Mouse (Mus musculus): ENCODE data around the gene Nbea.

The Nbea gene

DNA sequence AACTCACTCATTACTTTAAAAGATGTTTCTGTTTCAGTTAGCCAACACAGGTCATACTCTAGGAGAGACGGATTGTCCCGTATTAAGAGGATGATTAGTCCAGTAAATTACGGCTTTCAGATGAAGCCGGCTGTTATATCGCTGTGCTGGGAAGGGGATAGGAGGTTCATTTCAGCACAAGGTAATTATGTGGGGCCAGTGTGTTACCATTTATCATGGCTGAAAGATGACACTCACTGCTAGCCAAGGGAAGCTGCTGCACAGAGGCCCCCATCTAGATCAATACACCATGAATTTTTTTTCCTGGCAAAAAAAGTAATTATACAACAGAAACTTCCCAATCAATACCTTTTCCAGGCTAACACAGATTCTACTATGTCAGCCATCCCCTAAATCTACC lies 353.3 kb downstream of the Nbea start:
- no peak for DNase-seq (ENCODE audit: low read depth, low spot score)

DNA sequence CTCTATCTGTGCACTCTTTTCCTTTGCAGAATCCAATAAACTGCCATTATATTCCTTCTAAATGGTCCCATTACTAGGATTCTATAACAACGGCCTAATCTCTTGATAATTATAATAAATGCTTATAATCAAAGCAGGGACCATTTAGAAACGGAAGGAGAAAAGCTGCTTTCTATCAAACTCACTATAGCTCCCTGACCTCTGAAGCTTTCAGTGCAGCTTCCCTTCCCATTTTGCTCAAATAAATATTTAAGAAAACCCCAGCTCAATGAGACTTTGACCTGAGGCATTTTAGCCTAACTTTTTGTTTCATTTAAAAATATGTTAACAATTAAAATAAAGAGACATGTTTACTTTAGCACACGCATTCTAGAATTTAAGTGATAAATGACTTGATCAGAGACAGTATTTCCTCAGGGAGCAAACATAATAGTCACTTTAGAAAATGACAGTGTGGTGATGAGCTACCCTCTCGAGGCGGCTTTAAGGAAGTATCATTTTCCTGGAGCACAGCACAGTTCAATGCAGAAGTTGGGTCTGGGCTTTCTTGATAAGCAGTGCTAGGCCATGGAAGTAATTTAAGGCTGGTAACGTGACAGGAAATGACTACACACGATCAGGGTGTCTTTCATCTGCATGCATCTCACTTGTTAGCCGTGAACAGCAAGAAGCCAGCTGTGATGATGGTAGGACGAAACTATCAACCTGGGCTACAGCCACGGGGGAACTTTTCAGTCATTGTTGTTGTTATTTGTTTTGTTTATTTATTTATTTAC lies 354.8 kb downstream of the Nbea start:
- peak; percentile 21 for DNase-seq (ENCODE audit: low read depth, low spot score)

DNA sequence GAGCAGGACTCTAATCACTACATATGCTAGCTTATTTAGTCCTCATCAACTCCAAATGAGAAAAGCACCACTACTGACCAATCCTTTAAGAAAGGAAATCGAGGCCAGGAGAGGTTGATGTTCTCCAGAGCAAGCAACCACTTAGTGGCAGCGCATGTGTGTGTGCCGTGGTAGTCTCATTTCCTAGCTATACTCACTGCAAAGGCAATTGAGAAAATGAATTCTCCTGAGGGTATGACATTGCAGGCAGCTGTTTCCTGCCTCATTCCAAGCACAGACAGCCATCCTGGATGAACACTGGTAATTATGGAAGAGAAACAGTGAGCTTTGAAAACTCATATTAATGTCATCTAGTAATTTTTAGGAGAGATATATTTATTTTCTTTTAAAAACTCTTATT lies 358.6 kb downstream of the Nbea start:
- no peak for DNase-seq (ENCODE audit: low read depth, low spot score)

DNA sequence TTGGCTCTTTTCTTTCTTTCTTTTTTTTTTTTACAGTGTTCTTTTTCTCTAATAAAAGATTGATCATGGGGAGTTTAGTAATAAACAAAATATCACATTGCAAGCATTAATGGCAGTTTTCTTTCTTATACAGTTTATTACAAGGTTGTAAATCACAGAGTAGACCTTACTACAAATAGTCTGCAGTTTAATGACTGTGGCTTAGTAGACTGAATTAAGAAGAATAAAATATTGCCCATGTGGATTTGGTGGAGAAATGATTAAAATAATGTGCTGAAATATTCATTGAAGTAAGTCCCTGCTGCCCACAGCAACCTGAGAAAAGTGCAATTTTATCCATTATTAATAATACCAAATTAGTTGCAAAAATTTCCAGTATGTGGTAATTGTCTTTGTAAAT lies 363.9 kb downstream of the Nbea start:
- no peak for DNase-seq (ENCODE audit: low read depth, low spot score)

DNA sequence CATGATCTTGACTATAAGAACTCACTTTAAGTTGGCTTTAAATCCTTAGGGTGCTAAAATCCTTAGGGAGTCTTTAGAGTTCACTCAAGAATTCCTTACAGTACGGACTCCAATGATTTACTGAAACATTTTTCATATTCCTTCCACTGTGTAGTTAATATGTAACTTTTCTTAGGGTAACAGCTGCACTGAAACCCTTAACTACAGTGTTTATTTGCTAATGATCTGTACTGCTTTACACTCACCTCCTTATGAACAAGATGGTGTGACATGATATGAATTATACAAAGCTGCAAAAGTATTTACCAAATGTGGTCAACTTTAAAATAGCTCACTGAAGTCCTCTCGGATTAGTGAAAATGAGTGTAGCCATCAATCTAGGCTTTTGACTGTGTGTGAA lies 365.4 kb downstream of the Nbea start:
- no peak for DNase-seq (ENCODE audit: low read depth, low spot score)

DNA sequence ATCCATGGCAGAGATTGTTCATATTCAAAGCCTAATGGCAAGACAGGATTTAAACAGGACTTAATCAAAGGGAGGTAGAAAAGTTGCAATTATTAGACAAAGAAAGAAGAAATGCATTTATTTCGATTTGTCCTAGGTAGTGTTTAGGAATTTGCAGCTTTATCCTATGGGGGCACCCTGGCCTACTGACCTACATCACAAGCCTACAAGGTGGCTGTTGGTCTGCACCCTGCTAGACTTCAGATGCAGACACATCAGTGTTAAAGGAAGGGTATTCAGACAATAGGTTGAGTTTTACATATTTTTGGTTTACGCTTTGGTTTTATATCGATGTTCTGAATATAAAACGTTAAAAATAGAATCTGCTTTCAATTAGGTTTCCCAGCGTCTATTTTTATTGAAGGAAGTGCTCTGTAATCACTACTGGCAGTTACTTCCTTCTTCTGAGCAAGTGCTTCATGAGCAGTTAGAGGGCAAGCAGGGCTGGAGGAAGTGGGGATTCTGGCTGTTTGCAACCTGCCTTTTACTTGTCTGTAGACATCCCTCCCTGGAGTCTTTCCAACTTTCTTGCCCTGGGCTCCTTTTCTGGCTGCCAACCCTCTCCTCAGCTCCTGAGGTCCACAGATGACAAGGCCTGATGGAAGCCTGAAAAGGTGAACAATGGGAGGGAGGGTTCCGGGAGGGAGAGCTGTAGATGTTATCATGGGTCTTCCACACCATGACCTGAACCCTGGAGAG lies 366.7 kb downstream of the Nbea start:
- peak; percentile 3 for DNase-seq (ENCODE audit: low read depth, low spot score)

DNA sequence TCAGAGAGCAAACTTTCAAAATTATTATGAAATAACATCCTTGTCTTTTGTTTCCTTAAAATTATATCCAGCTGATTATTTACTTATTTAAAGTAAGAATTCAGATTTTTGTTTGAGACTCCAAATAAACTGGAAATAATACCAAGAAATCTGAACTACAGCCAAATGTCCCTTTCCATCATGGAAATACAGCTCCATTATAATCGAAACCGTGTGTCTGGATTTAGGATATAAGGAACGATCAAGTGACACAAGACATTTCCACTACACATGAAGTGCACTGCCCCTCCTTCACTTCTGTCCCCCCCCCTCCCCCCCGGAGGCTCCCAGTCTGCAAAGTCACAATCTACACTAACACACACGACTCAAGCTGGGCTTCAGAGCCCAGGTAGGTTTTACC lies 367.4 kb downstream of the Nbea start:
- DNase-seq (ENCODE audit: low read depth, low spot score): no peak

DNA sequence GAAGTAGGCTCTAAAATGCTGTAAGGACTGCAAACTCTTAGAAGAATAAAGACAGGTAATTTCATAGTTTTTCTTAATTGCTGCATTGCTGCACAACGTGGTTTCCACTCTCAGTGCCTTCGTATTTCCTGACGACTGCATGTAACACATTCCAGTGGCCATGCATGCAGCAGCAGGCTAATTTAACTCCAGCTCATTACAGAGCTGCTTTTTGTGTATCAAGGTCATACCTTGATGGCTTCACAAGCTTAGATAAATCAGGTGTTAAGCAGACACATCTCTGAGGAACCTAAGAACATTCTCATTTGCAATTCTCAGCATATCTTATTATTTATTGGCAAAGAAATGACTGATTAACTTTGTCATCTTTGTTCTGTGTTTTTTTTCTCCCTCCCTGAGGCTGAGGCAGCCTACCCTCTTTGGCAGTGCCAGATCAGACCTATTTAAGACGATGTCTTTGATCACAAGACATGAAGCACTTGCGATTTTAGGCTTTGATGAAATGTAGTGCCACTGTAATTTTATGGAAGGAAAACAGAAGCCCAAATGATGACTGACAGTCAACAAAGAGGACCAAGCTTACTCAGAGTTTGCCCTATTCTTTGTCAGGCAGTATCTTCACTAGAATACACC lies 368.4 kb downstream of the Nbea start:
- DNase-seq (ENCODE audit: low read depth, low spot score): no peak

DNA sequence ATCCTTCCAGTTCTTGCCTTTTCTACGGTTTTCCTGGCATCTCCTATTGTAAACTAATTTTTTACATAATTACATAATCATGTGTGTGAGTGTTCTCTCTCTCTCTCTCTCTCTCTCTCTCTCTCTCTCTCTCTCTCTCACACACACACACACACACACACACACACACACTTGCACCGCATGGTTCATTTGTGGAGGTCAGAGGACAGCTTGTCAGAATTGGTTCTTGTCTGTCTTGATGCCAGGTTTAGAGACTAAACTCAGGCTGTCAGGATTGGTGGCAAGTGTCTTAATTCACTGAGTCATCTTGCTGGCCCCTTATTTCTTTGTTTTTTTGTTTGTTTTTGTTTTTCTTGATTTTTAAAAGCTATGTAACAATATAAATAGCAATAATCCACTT lies 388.7 kb downstream of the Nbea start:
- no peak for DNase-seq (ENCODE audit: low read depth, low spot score)

DNA sequence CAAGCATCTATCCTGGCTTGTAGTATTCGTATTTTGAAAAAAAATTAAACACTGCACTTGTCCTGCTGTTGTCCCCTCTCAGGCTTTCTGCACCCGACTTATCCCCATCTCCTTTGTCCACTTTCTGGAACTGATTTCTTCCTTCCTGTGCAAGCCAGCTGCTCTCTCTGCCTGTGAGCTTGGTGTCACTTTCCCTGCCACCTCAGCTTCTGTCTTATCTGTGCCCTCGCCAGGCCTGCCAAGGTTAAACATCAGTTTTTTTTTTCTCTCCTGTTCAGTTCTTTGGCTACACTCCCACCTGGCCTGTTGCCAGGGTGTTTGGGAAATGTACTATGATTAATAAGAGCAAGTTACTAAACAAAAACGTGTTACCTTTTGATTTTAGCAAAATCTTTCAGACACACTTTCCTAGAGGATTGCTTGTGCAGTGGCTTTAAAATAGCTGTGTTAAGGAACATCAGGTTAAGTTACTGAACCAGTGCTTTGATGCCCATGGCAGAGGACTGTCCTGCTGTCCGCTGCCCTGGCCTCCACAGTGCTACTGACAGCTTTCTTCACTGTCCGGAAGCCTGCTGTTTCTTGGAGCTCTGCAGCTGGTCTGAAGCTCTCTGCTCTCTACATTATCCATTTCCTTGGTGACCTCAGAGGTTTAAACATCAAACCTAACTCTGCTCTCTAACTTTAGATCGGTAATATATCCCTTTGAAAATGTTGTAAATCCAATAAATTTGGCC lies 389.5 kb downstream of the Nbea start:
- DNase-seq (ENCODE audit: low read depth, low spot score): no peak

DNA sequence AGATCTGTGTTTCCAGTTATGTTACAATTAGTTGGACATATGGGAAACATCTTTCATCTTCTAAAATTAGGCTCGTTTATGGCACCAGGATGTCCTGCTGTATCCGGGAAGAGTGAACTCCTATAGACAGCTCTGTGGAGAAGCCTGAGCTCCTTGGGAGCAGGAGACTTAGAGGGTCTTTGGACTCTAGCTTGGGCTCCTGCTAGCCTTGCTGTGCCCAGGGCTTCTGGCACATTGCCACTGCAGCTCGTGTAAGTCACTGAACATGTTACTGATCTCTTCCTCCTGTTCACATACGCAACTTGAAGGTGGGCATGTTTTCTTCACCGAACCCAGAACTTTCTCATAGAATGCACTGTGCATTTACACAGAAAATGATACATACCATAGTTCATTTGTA lies 391.2 kb downstream of the Nbea start:
- DNase-seq (ENCODE audit: low read depth, low spot score): no peak

DNA sequence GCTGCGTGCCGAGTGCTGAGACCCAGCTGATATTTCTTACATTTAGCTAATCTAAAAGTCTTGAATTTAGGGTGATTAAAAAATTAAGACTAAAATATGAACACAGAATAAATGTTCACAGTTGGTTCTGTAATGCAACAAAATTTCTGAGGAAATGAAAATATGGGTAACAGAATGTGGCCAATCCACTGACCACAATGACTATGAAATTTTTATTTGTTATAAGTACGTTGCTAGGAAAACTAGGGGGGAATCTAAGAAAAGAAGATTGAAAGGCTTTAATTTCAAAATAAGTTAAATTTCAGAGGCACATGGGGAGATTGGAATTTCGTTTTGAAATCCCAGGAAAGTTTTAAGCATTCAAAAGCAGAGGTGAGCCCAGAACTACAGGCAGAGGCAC lies 392.9 kb downstream of the Nbea start:
- no peak for DNase-seq (ENCODE audit: low read depth, low spot score)

DNA sequence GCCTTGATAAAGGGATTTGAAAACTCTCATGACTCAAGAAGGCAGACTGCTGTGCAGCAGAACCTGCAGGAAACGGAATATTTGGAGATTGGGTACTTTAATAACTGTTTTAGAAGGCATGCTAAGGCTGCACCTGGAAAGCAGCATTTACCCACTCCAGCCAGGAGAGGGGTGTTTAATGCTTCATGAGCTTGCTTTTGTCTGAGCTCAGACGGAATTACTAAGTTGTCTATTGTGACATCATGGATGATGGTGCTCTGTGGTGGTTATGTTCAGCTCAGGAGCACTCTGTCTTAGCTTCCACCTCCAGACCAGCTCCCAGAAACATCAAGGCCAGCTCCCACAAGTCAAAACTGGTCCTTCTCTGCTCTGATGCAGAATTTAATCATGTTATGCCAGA lies 393.6 kb downstream of the Nbea start:
- DNase-seq (ENCODE audit: low read depth, low spot score): no peak

DNA sequence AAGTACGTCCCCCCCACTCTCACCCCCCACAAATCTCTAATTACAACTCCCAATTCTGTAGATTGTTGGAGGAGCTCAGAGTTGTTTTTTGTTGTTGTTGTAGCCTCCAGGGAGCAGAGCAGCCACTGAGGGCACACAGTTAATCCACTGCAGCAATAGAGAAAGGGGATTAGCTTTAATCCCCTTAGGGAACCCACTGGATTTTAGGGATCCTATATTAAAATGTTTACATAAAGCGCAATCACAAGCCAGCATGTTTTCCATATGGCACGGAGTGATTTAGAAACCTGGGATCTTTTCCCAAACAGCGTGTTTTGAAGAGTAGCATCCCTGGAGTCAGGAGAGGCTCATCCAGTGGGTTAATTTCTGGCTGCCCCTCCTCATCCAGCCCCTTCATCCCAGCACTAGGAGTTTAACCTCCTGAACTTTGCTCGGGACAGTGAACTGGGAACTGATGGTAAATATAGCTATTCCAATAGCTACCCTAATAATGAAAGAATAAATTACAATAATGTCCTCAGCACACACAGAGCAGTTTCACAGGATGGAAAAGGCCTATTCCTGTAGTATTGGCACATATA lies 394.8 kb downstream of the Nbea start:
- no peak for DNase-seq (ENCODE audit: low read depth, low spot score)

DNA sequence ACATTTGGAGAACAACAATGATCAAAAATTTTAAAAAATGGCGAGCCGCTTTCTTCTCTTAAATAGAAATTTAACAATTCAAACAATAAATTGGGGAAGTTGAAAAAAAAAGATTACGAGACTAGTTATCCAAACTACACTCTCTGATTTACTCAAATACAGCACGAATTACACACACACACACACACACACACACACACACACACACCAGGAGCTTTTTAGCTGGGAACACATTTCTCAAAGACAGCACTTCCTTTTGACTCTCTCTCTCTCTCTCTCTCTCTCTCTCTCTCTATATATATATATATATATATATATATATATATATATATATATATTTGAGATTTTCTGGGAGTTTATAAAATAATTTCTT lies 395.3 kb downstream of the Nbea start:
- DNase-seq (ENCODE audit: low read depth, low spot score): no peak

DNA sequence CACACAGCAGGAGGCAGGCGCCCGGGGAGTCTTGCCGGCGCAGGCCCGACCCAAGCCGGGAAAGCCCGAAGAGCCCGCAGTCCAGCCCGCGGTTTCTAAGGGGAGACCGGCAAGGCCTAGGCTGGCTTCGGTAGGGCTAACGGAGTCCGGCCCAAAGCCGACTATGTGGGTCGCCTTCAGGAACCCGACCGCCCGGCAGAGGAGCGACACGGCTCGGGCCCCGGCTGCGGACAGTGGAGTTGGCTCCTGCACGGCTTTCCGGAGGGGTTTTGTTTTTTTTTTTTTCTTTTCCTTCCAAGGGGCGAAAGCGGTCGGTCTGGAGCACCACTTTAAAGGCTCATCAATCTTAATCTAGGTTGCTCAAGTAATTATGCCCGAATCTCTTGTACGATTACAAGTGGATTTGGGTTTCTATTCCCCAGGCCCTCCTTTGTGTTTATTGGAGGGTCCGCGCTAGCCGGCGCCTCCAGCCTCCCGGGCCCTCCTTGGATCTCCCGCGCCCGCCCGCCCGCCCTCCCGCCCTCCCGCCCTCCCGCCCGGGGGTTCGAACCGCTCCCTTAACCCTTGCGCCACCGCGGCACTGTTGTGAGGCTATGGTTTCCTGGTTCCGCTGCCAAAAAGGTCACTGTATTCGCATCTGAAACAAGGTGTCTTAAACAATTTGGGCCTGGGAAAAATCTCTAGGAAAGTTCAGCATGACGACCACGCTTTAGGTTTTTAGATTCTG lies 395.9 kb downstream of the Nbea start:
- DNase-seq (ENCODE audit: low read depth, low spot score): peak; percentile 18

DNA sequence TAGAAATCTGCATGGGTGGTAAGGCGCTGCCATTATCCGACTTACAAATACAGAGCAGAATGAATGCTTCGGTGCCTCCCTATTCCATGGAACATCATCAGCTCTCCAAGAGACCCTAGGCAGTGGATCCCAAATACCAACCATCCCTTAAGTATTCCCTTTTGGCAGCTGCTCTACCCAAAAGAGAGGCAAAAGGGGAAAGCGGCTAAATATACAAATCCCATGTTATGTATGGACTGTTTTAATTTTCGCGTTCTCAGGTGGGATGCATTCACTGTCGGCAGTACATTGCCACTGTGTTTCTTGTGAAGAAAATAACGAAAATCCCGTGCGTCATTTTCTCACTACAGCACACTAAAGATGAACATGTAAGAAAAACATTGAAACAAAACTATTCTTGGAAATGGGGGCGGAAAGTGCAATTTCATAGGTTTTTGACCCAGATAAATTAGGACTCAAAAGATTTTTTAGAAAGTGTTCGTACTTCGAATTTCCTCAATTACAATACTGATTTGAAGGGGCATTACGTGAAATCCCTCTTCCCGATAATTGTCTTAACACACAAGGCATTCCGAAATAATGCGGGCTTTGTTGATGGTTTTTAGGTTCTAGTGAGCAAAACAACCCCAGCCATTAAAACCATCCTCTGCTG lies 396.5 kb downstream of the Nbea start:
- DNase-seq (ENCODE audit: low read depth, low spot score): no peak

DNA sequence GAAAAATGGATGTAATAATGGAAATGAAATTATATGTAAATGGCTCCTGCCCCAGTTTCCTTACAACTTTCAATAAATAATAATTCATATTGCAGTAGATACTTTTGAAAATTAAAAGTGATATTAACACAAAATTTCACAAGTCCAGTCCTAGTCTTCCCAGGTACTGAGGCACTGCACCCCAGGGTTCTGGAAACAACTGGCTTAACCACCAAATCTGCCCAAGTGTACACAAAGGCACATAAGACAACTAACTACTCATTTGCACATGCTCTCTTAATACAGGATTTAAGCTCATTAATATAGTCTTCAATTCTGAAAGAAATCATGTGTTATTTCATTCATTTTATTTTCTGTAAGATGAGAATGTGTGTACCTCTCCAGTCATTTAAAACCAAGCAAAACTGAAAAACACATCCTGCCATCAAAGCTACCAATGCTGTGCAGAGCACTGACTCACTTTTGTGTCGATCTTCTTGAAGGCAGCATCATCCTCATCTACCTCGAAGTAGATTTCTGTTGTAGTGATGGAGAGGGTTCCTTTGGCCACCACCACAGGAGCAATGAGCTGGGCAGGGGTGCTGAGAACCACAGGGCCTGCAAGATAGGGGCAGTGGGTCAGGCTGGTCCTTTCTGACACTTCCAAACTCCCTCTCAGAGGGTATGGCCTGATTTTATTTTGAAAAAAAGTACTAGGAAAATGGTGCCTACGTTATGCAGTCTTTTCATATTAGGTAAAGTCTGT lies 397.3 kb downstream of the Nbea start:
- no peak for DNase-seq (ENCODE audit: low read depth, low spot score)

DNA sequence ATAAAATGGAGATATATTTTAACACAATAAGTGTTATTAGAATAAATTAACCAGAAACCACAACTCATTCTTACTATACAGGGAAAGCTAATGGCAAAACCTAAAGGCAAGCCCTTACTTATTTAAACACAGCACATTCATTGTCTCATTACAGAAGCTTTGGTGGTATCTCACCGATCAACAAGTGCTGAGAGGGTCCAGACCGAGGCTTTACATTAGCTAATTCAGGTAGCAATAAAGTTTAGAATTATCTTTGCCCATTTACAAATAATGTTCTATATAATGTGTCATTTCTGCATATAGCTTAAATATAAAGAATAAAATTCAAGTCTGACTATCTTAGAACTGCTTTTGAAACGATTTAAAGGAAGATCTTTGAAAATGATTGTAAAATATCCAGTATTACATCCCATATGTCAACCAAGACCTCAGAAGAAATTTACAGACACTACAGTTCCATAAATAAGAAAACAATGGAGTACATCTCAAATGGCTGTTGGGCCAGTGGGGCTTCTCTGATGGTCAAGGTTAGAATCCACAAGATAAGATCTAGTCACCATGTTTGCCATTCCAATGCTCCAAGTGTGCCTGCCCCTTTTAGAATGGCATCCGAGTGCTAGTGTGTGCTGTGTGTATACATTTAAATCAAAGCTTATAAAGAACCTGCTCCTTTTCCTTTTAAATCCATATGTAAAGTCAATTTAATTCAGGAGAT lies 398.1 kb downstream of the Nbea start:
- no peak for DNase-seq (ENCODE audit: low read depth, low spot score)

Data from CD4-positive, CD25-positive, alpha-beta regulatory T cell, adult 2 months (primary cell).